In the genomic region with DNA sequence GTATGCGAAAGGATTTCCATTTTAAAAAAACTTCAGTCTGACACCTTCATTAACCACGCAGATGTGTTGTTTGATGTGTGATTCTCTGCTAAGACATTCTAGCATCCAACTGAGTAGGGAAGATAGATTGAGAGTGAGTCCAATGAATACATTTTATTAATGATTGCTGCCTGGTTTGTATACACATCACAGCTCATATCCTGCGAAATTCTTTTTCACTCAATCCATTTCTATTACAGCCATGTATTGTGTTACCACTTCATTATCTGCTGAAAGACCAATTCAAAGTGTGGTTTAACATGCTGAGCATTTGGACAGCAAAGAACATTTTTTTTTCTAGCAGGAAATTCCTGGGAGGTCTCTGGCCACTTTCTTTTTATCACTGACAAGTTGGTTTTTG, we compare ENCODE assay signal across 20 mouse cellular contexts.
A peak's percentile ranks its signal among the peaks of the same experiment; 100 is the strongest.
DNase-seq lines count a peak whose midpoint lies in the region; ATAC-seq and TF ChIP-seq lines count a peak whose summit lies in the region.
"Had no signal": no experiment of that assay in that cellular context is flagged by ENCODE, and none has a peak within 500 bp of the region (broad histone marks: within the 10 kb centered on the region; RNA-seq: fewer than 3 reads in every experiment).

No protein-coding gene starts in this region.

- no peaks in the 10 kb centered on the region for H3K36me3 ChIP-seq in forebrain, postnatal 0 days (ENCODE audit: insufficient read depth)
- H3K36me3 ChIP-seq in forebrain, embryonic 11.5 days (ENCODE audit: control insufficient read depth, insufficient read depth, low read length): no peaks in the 10 kb centered on the region
- H3K36me3 ChIP-seq in lung, postnatal 0 days (ENCODE audit: insufficient read depth, low read length): no peaks in the 10 kb centered on the region
- H3K36me3 ChIP-seq: embryonic facial prominence, embryonic 13.5 days; heart, embryonic 10.5 days; hindbrain, embryonic 12.5 days had no signal

- no peak overlapping the region for H3K27ac ChIP-seq in forebrain, postnatal 0 days (ENCODE audit: low read depth, low read length)
- no peak overlapping the region for H3K27ac ChIP-seq in forebrain, embryonic 11.5 days (ENCODE audit: low read depth, low read length)
- H3K27ac ChIP-seq in lung, postnatal 0 days (ENCODE audit: low read length): no peak overlapping the region
- H3K27ac ChIP-seq: embryonic facial prominence, embryonic 13.5 days; heart, embryonic 10.5 days; hindbrain, embryonic 12.5 days had no signal

- no peak for TF ChIP-seq CTCF in forebrain, postnatal 0 days (IDR thresholded peaks at IDR 0.05; ENCODE audit: low read depth)
- TF ChIP-seq CTCF in lung, postnatal 0 days (IDR thresholded peaks at IDR 0.05): no peak

- H3K9ac ChIP-seq in forebrain, postnatal 0 days: no peak overlapping the region
- H3K9ac ChIP-seq in forebrain, embryonic 11.5 days (ENCODE audit: low read length): no peak overlapping the region
- no peak overlapping the region for H3K9ac ChIP-seq in lung, postnatal 0 days (replicated peaks; ENCODE audit: low read depth)
- H3K9ac ChIP-seq: embryonic facial prominence, embryonic 13.5 days; hindbrain, embryonic 12.5 days had no signal

- DNase-seq in forebrain, postnatal 0 days: peak; percentile 10
- no peak for DNase-seq in forebrain, embryonic 11.5 days (ENCODE audit: low spot score)
- DNase-seq in lung, postnatal 0 days (ENCODE audit: low spot score): peak; percentile 80
- no peak for DNase-seq in lung, adult 18-20 months
- DNase-seq in brain, adult 2 months (ENCODE audit: low read depth, low spot score): peak; percentile 17
- peak; percentile 0 for DNase-seq in lung, postnatal 25 days (ENCODE audit: low spot score)
- DNase-seq in thymus, postnatal 14 days: no peak
- DNase-seq: adrenal gland, postnatal 10 days; cerebellum, adult 18-20 months; cerebellum, adult 9-11 months; cerebellum, postnatal 36 days; gastrocnemius, postnatal 10 days; heart, adult 18-20 months; heart, postnatal 10 days; heart, postnatal 4 days had no signal

- H3K4me3 ChIP-seq in forebrain, postnatal 0 days (ENCODE audit: low read depth, low read length): no peak overlapping the region
- no peak overlapping the region for H3K4me3 ChIP-seq in forebrain, embryonic 11.5 days (ENCODE audit: low read depth, low read length)
- no peak overlapping the region for H3K4me3 ChIP-seq in lung, postnatal 0 days (ENCODE audit: low read depth, low read length)
- H3K4me3 ChIP-seq: embryonic facial prominence, embryonic 13.5 days; heart, embryonic 10.5 days; hindbrain, embryonic 12.5 days had no signal

- H3K27me3 ChIP-seq in forebrain, postnatal 0 days (ENCODE audit: insufficient read depth, low read length): no peaks in the 10 kb centered on the region
- no peaks in the 10 kb centered on the region for H3K27me3 ChIP-seq in forebrain, embryonic 11.5 days (ENCODE audit: control insufficient read depth, insufficient read depth, low read length)
- H3K27me3 ChIP-seq in lung, postnatal 0 days (replicated peaks; ENCODE audit: insufficient read depth, low read length): no peaks in the 10 kb centered on the region
- H3K27me3 ChIP-seq: embryonic facial prominence, embryonic 13.5 days; hindbrain, embryonic 12.5 days had no signal

- WGBS in forebrain, postnatal 0 days: 23% methylated on average over 3 of the region's 3 CpGs
- WGBS in forebrain, embryonic 11.5 days: 57% methylated on average over 3 of the region's 3 CpGs
- WGBS in lung, postnatal 0 days: 31% methylated on average over 3 of the region's 3 CpGs

- TF ChIP-seq EP300 in lung, postnatal 0 days (IDR thresholded peaks at IDR 0.05): peak; percentile 55

- H3K4me2 ChIP-seq in forebrain, postnatal 0 days (ENCODE audit: low read depth): no peak overlapping the region
- no peak overlapping the region for H3K4me2 ChIP-seq in forebrain, embryonic 11.5 days (ENCODE audit: low read depth, low read length, severe bottlenecking)
- H3K4me2 ChIP-seq in lung, postnatal 0 days (replicated peaks; ENCODE audit: low read depth, low read length): no peak overlapping the region
- H3K4me2 ChIP-seq: embryonic facial prominence, embryonic 13.5 days; hindbrain, embryonic 12.5 days had no signal

- H3K4me1 ChIP-seq in forebrain, postnatal 0 days (ENCODE audit: insufficient read depth): no peaks in the 10 kb centered on the region
- H3K4me1 ChIP-seq in forebrain, embryonic 11.5 days (replicated peaks; ENCODE audit: control insufficient read depth, insufficient read depth, low read length): no peaks in the 10 kb centered on the region
- H3K4me1 ChIP-seq in lung, postnatal 0 days (ENCODE audit: insufficient read depth, low read depth, low read length): no peaks in the 10 kb centered on the region
- H3K4me1 ChIP-seq: embryonic facial prominence, embryonic 13.5 days; heart, embryonic 10.5 days; hindbrain, embryonic 12.5 days had no signal

- no peaks in the 10 kb centered on the region for H3K9me3 ChIP-seq in forebrain, postnatal 0 days (ENCODE audit: low read length)
- no peaks in the 10 kb centered on the region for H3K9me3 ChIP-seq in forebrain, embryonic 11.5 days (ENCODE audit: control insufficient read depth, low read length)
- H3K9me3 ChIP-seq in lung, postnatal 0 days (ENCODE audit: low read length): no peaks in the 10 kb centered on the region
- H3K9me3 ChIP-seq: embryonic facial prominence, embryonic 13.5 days; heart, embryonic 10.5 days; hindbrain, embryonic 12.5 days had no signal

- no peak for ATAC-seq in forebrain, postnatal 0 days
- no peak for ATAC-seq in forebrain, embryonic 11.5 days (replicated peaks; ENCODE audit: low FRiP score)
- peak; percentile 73 for ATAC-seq in lung, postnatal 0 days
- ATAC-seq: hindbrain, embryonic 16.5 days; inflammation-experienced regulatory T-cells, adult 6 months had no signal

Comparison
In these comparisons a context has a peak if more than half of its experiments do, and no peak if none do; other contexts are left out.
1. DNase-seq: peak in forebrain, postnatal 0 days (single experiment), lung, postnatal 0 days (single experiment), brain, adult 2 months (single experiment) and lung, postnatal 25 days (single experiment); none in forebrain, embryonic 11.5 days (single experiment), lung, adult 18-20 months (0 of 2) and thymus, postnatal 14 days (single experiment).